Mouse (Mus musculus): ENCODE data around the gene Elavl4. TPM values are rescaled to one million over a fixed set of nuclear protein-coding genes. Genes with fewer than 3 reads are reported as not detected.

The Elavl4 gene
- total RNA-seq, 4 experiments from 2014 or later: 0.06 to 0.28 (median 0.22) TPM; not detected in 1

GRCm38 (mm10) chr4:110266804-110267575, 84.7 kb downstream of the Elavl4 start:
- DNase-seq (ENCODE audit: low spot score): no peak

DNA sequence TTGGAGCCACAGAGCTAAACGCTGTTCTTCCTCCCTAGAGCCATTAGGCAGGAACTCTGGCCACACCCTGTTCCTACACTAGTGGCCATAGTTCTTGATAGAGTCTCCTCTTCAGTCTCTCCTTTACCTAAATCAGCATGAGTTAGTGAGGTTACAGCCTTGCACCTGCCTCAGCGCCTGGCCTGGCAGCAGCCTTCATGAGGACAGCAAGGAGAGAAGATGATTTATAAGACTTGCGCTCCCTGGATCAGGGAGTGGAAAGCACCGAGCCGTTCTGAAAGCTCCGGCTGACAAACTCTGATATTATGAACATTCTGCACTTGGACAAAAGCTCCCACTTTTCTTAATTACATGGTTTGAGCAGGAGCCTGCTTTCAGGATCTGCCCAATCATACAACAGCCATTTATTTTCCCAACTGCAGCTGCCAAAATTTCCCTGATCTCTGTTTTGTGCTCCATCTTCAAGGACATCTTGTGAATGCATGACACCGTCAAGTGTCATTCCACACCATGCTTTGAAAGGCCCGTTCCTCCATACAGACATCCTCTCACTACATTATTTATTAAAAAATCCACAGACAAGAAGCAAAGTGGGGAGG, 87.3 kb downstream of the Elavl4 start:
- no peak for DNase-seq (ENCODE audit: low spot score)

GRCm38 (mm10) chr4:110257360-110257759, 94.3 kb downstream of the Elavl4 start:
- DNase-seq (ENCODE audit: low spot score): no peak

- no peak for DNase-seq (ENCODE audit: low spot score)
These were observed 96.1 kb downstream of the Elavl4 start for GRCm38 (mm10) chr4:110255617-110256016.

DNA sequence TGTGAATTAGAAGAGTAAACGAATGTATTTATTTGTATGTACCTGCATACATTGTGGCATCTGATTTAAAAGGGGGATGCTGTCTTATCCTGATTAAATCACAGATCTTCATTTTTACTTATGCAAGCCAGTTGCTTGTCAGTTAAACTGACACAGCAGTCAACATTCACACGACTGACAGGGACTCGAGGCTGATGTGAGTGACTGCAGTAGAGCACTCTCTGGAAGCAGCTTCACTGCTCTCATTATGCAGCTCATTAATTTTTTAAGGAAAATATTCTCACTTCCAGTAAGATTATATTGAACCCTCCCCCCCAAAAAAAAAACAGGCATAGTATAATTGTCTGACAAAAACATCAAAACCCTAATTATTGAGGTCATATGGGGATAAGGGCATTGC, 101.7 kb downstream of the Elavl4 start:
- no peak for DNase-seq (ENCODE audit: low spot score)

DNA sequence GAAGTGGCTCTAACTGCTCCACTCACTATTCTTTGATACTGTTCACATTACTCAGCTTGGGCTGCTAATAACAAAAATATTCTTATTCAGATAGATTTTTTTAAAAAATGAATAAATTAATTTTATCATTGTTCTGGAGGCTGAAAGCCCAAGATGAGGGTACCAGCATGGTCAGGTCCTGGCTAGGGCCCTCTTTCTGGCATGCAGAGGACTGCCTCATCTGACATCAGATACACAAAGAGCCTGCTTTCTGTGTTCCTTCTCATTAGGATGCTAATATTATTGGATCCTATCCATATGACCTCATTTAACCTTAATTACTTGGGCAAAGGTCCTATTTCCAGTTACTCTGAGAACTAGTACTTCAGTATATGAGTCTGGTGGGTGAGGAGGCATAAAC, 108.8 kb downstream of the Elavl4 start:
- no peak for DNase-seq (ENCODE audit: low spot score)

- no peak for DNase-seq (ENCODE audit: low spot score)
These were observed 117.2 kb downstream of the Elavl4 start for GRCm38 (mm10) chr4:110234554-110234953.

DNA sequence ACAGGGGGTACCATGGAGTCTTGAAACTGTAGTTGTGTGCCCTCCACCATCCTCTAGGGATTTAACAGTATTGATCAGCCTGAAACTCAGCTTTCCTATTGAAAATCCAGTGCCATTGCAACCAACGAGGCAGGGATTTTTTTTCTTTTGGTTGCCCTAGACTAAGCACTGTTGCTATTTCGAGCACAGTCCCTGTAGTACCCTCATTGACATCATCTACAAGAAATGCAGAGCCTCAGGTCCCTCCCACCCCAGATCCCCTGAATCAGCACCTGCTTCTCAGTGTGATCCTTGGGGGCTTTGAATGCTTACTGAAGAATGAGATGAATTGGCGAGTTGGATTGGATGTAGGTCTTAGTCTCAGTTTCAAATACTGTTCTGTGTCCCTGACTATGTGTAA, 119.4 kb downstream of the Elavl4 start:
- no peak for DNase-seq (ENCODE audit: low spot score)

- DNase-seq (ENCODE audit: low spot score): no peak
These were observed 119.9 kb downstream of the Elavl4 start for GRCm38 (mm10) chr4:110231799-110232198.

GRCm38 (mm10) chr4:110229652-110230051, 122.1 kb downstream of the Elavl4 start:
- no peak for DNase-seq (ENCODE audit: low spot score)

GRCm38 (mm10) chr4:110229238-110229637, 122.5 kb downstream of the Elavl4 start:
- DNase-seq (ENCODE audit: low spot score): no peak

DNA sequence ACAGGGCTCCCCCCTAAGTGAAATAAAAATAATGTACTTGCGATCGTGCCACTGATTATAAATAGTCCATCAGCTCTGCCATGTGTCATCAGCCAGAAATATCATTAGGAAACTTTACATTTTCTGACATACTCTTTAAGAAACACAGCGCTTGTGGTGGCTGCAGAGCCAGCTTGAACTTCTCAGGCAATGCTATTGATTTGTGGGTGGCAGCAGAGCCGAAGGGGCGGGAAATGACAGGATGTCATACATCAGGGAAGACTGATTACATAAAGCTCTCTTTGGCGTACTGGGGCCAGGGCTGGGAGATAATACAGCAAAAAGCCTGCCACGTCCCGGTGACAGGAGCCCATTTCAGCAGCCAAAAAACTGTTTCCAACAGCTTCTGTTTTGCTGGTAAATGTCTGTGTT, 124.1 kb downstream of the Elavl4 start:
- no peak for DNase-seq (ENCODE audit: low spot score)

DNA sequence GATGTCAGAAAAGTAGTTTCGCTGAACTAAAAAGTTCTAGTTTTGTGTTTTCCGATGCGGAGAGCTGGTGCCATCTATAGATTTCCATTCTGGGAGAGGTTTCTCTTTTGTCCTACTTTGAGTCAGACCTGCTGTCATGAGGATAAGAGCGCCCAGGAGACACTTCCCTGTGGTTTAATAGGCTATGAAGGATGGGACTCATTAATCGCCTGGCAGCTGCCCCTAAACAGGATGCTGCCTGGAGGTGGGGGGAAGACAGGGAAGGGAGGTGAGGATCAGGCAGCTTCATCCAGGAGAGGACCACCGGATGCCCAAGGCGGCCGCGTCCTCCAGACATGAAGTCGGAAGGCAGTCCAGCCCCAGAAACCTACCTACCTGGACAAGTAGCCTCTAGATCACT, 126.2 kb downstream of the Elavl4 start:
- DNase-seq (ENCODE audit: low spot score): no peak

DNA sequence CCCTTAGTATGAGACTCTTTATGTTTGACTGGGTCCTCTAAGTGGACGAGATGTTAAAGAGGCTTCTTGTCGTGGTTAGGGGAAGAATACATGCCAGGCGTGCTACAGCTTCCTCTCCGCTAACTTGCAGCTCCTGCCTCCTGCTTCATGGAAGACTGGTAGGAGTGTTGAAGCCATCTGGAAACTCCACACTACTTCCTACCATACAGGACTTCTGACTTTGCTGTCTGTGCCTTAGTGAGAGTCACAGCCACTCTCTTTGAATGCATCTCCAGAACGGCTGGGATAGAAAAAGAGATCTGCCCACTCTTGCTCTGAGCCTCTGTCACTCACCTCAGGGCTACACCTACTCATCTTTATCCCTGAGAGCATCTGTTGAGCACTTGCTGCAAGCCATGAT, 132.9 kb downstream of the Elavl4 start:
- DNase-seq (ENCODE audit: low spot score): no peak

GRCm38 (mm10) chr4:110217553-110217952, 134.2 kb downstream of the Elavl4 start:
- DNase-seq (ENCODE audit: low spot score): no peak

- DNase-seq (ENCODE audit: low spot score): no peak
These were observed 137.2 kb downstream of the Elavl4 start for GRCm38 (mm10) chr4:110214543-110214942.

DNA sequence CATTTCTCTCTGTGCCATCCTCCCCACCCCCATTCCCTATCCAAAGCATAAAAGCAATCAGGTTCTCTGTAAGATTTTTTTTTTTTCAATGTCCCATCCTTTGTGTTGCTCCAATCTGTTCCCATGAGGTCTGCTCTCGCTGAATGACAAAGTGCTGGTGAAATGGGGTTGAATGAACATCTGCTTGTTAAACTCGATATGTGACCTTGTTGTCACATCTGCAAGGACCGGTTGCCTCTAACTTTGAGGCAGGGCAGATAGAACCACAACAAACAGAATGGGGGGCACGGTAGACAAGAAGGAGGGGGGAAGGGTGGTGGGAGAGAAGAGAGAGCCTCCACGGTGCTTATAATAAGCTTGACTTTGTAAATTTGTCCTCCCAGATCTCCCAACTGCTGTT, 138.0 kb downstream of the Elavl4 start:
- no peak for DNase-seq (ENCODE audit: low spot score)

- DNase-seq (ENCODE audit: low spot score): no peak
These were observed 141.5 kb downstream of the Elavl4 start for GRCm38 (mm10) chr4:110210246-110210645.

GRCm38 (mm10) chr4:110209613-110210012, 142.1 kb downstream of the Elavl4 start:
- no peak for DNase-seq (ENCODE audit: low spot score)

DNA sequence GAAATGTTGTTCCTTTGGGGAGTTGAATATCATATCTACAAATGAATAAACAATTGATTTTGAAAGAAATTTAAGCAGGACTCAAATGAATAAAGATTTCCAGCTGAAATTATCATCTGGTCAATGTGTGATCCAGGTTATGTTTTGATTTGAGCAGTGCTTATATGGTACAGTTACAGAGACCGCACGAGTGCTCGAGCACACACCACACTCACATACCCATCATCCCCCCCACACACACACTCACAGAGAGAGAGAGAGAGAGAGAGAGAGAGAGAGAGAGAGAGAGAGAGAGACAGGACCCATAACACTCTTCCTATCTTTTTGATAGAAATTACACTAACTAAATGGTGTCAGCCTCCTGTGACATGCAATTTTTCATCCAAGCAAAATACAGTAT, 150.0 kb downstream of the Elavl4 start:
- no peak for DNase-seq (ENCODE audit: low spot score)

- DNase-seq (ENCODE audit: low spot score): no peak
These were observed 151.8 kb downstream of the Elavl4 start for GRCm38 (mm10) chr4:110199897-110200296.

DNA sequence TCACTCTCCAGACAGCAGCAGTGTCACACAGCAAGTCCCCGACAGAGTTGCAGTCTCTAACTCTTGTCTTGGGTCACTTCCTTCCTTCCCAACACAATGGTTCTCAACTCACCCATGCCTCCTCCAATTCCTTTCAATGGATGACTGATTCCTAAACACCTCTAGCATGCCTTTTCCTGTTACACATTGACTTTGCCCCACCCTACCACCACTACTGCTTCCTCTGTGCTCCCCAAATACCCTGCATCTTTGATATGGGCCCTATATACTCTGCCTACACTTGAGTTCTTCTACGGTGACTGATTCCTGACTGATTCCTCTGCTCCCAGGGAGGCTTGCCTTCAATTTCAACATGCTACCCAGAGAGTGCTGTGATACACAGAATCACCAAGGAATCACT, 153.1 kb downstream of the Elavl4 start:
- no peak for DNase-seq (ENCODE audit: low spot score)

DNA sequence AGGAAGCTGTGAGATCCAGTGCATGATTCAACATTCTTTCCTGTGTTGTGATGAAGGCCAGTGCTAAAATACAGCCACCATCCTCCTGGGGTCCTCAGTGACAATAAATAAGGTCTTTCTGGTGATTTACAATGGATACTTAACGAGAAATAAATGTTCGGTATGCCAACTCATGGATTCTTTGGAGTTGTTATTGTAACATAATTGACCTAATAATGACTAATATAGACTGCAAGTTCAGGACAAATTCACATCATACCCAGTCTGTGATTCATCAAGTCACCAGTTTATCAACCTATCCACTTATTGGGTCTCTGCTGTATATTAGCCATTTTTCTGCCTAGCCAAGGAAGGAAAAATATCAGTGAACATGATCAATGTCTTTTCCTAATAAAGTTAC, 174.4 kb downstream of the Elavl4 start:
- no peak for DNase-seq (ENCODE audit: low spot score)
